Mouse (Mus musculus): ENCODE results near the gene Lgals9. TPM values are rescaled to one million over a fixed set of nuclear protein-coding genes. Genes with fewer than 3 reads are reported as not detected.

The Lgals9 gene
- total RNA-seq (2021) = 10 to 100 TPM; 18.7 to 19.8 TPM
- long read RNA-seq, experiment 1, transcript Lgals9-202 (10 exons, 1,520 nt) = major isoform, 7 of 10 reads
- long read RNA-seq, experiment 1, partial matches to known transcripts = 2 of 10 reads
- long read RNA-seq, experiment 1, other reads (novel, unspliced or antisense) = 1 of 10 reads
- long read RNA-seq, experiment 2, transcript Lgals9-202 (10 exons, 1,520 nt) = major isoform, 12 of 13 reads
- long read RNA-seq, experiment 2, partial matches to known transcripts = 1 of 13 reads
- long read RNA-seq, experiment 2, other reads (novel, unspliced or antisense) = 0 of 13 reads

DNA sequence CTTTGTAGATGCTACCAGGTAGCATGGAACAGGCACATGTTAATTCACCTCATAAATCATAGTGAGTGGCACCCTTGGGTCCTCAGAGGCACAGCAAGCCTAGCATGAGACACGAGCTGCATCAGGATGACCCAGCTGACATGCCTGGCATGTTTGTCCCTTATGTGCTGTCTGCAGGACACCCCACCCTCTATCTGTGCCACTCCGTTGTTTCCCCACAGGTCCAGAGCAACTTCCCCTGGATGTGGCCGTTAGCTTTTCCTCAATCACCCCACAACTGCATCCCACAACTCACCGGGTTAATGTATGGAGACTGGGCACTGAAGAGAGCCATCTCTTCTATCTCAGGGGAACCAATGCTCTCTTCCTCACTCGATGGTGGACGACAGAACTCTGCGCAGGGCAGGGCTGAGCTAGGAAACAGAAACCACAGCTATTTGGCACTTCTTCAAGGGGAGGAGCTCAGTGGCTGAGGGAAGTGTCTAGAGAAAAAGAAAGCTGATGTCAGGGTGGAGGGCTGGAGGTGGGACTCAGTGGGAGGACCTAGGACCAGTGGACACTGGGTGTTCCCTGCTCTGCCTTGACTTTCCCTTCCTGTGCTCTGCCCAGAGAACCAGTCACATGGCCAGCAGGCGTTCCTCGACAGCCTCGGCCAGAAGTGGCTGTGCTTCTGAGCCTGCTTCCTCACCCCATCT, at the start of gene Lgals9:
Lgals9 (minus strand) TSS at position 464 of the 695 bp plus-strand sequence.
- intact Hi-C loops (cut with DNase I; ENCODE audit: low total_unique reads) = no loop called here
- peak; percentile 77 for DNase-seq

DNA sequence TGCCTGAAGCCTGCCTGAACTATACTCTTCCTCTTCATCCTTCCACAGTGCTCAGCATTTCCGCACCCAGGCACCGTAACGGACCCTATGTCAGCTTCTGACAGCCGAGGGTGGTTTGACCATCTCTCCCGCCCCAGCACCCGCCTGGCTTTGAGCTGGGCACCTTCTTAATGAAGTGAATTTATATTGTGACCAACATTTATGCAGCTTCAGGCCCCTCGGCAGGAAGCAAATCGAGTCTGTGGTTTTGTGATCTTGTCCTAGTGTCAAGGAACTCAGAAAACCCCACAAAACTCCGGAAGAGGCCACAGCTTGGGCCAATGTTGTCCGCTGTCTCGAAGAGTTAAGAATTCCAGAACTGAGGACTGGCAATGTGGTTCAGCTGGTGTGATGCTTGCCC, 48.9 kb upstream of the Lgals9 start:
- intact Hi-C loops (cut with DNase I; ENCODE audit: low total_unique reads) = loop anchor here (5.0 kb wide), 2 partner anchors 79 to 179 kb away; no protein-coding TSS in a partner anchor
- DNase-seq = no peak

DNA sequence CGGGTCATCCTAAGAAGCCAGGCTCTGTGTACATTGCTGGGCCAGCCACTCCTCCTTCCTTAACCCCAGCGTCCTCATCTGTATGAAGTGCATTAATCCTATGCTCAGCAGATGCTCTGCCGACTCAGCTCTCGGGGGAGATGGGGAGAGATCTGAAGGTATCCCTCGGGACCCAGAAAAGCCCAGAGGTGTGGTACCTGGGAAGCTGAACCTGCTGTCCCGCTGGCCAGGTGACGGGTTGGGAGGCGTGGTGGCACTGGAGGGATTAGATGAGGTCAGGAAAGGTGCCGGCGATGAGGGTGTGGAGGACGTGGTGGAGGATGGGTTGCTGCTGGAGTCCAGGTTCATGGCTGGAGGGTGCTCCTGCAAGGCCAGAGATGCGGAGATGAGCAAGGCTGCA, 48.3 kb upstream of the Lgals9 start:
- intact Hi-C loops (cut with DNase I; ENCODE audit: low total_unique reads) = loop anchor here (5.0 kb wide), 2 partner anchors 79 to 179 kb away; no protein-coding TSS in a partner anchor

DNA sequence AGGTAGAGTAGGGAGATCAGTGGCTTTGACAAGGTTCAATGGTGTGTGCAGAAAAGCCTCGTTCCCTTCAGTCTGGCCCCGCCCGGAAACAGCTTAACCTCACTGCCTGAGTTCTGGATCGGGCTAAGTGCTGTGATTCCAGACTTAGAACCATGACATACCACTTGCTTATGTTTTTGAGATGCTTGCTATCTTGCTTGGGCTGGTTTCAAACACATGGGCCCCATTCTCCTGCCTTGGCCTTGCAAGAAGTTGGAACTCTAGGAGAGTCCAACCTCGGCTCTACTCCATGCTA, 46.7 kb upstream of the Lgals9 start:
- DNase-seq = no peak
- intact Hi-C loops (cut with DNase I; ENCODE audit: low total_unique reads) = loop anchor here (5.0 kb wide), 2 partner anchors 81 to 181 kb away; no protein-coding TSS in a partner anchor

More for the DNA sequence above, 48.3 kb upstream of the Lgals9 start:
- no peak for DNase-seq

DNA sequence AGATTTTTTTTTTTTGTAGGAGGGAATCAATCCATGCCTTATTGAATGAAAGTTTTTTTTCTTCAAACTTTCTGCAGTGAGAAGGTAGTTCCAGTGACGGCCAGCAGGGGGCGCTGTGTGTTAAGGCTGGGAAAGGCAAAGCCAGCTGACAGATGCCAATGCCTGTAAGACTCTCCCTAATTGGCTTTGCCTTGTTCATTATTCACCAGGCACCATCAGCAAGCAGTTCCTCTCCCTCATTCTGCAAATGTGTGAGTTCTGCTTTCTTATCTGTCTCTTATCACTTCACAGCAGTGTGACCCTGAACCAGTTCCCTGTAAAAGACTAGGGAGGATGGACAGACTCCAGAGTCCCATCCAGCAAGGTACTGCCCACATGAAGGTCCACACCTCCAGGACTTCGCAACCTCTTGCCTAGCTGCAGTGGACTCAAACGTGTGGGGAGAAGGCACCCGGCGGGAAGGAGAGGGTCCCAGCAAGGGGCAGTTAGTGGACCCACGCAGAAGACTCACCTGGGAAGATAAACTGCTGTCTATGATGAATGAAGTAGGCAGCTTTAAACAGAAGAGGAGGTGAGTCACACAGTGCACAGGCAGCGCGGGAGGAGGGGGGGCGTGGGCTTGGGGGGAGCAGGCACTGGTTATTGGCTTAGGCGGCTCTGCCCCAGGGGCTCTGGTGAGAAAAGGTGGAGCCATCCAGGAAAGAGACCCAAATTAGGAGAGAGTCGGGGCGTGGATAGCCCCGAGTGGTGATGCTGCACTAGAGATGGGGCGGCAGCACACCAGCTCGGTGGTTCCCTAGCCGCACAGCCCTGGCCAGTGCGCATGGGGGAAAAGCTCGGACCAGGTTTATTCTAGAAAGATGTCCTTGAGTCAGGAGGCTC, 46.1 kb upstream of the Lgals9 start:
- peak; percentile 87 for DNase-seq
- intact Hi-C loops (cut with DNase I; ENCODE audit: low total_unique reads) = loop anchor here (5.0 kb wide), 2 partner anchors 81 to 181 kb away; no protein-coding TSS in a partner anchor

DNA sequence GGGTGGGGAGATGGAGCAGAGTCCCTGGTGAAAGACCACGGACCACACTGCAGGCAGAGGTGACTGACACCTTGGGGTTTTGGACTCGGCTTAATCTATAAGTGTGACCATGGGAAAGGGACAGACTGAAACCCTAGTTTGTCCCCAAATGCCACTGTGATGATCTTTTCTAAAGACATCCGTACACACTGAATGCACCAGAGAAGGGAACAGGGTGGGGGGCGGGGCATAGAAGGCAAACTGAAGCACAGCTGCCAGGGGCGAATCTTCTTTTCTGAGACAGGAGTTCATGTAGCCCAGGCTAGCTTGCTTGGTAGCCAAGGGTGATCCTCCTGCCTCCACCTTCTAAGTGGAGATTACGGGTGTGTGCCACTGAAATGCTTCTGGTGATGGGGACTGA, 39.0 kb upstream of the Lgals9 start:
- DNase-seq = no peak
- intact Hi-C loops (cut with DNase I; ENCODE audit: low total_unique reads) = no loop called here

DNA sequence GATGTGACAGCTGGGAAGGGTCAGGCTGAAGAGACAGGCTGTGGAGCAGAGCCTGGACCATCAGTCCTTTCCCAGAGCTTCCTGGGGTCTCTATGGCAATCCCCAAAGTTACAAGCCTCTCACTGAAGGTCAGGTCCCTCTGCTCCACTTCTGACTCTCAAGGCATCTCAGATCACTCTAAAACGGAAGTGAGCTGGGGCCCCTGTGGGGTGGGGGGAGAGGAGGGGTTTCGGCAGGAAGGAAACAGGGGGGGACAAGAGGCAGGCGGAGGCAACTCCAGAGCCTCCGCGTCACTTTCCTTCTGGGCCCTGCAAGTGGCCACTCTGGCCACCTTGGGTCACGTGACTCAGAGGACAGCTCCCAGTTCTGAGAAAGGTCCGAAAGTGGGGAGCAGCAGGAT, 38.6 kb upstream of the Lgals9 start:
- intact Hi-C loops (cut with DNase I; ENCODE audit: low total_unique reads) = no loop called here
- DNase-seq = no peak

DNA sequence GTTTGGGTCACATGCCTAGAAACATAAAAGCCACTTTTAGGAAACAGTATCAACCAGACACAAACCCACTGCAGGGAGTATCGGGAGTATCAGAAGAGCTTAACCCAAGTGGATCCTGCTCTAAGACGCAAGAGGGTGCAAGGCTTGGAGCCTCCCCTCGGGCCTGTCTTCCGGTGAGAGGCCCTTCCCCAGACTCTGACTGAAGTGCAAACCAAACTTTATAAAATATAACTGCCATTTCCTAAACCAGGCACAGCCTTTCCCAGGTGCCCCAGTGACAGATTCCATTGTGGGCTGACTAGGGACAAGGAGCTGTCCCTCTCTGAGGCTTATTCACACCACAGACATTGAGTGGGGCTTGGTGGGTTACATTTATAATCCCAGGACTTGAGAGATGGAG, 38.1 kb upstream of the Lgals9 start:
- intact Hi-C loops (cut with DNase I; ENCODE audit: low total_unique reads) = no loop called here
- no peak for DNase-seq

DNA sequence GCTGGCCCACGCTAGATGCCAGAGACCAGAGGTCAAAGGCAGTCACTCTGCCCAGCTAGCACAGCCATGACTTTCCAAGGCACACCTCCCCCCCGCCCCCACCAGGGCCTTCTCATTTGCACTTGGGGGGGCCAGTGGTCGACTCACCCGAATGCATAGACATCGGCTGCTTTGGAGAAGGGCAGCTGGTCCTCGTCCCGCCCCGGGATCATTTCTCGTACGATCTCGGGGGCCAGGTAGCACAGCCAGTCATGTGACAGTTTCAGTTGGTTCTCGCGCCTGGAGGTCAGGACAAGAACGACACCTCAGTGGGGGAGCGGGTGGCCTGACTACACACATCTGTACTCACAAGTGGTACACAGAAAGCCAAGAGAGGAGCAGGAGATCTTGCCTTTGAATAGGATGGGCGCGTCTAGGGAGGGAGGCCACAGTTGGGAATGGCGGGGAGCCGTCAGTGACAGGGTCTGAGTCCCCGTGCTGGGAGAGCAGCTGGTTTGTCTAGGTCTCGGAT, 35.8 kb upstream of the Lgals9 start:
- intact Hi-C loops (cut with DNase I; ENCODE audit: low total_unique reads) = no loop called here

DNA sequence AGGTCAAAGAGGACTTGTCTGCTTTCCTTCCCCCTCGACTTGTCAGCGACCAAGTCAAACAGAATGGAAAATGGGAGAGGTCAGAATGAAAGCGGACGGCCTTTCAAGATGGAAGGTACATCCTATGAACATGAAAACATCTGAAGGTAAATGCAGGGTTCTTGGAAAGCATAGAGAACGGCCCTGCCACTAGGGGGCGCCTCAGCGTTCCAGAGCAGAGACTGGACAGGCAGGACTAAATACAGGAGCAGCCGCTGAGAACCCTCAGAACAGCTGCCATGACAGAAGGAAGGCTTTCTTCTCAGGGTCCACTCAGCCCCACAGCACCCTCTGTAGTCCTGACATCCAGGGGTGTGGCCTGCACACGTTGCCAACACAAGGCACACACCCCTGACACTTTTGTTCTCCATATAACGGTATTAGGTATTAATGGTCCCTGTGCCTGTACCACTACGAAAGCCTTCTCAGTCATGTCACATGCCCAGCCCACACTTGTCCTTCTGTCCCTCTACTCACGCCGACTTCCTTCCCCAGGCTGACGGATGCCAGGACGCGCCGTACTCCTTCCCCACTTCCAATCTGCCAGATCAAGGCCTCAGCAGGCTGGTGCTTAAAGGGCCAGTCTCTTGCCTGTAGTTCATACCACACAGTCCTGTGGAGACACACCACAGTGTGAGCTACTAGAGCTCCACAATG, 35.2 kb upstream of the Lgals9 start:
- peak; percentile 57 for DNase-seq
- intact Hi-C loops (cut with DNase I; ENCODE audit: low total_unique reads) = loop anchor here (5.0 kb wide), 1 partner anchor 53 kb away; no protein-coding TSS in a partner anchor

More for the DNA sequence above, 35.8 kb upstream of the Lgals9 start:
- no peak for DNase-seq

DNA sequence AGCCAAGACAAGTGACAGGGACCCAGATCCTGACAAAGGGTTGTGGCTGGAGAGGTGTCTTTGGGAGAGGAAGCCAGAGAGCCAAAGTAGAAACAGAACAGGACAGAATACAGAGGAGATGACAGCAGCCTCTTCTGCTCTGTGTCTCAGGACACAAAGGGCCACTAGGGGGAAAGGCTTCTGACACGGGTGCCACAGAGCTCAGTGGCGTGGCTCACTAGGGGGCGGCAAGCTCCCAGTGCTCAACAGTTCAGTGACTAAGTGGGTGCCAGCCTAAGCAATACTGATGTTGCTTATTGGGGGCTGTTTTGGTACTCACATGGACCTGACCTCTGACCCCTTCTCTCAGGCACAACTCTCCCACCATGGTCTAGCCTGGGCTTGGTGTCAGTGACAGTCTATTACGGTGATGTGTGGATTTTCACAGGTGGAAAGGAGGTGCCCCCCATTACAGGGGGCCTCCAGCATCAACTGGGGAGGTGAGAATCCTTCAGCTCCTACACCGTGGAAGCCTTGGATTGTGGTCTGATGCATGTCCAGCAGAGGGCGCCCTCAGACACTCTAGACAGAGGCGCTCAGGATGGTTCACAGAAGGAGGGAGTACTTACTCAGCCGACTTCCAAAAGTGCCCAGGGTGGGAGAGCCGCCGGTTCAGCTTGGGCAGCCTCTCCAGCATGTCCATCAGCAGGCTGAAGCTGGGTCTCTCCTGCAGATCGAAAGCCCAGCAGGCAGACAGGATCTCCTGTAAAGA, 34.4 kb upstream of the Lgals9 start:
- intact Hi-C loops (cut with DNase I; ENCODE audit: low total_unique reads) = loop anchor here (5.0 kb wide), 1 partner anchor 52 kb away; no protein-coding TSS in a partner anchor
- peak; percentile 72 for DNase-seq

DNA sequence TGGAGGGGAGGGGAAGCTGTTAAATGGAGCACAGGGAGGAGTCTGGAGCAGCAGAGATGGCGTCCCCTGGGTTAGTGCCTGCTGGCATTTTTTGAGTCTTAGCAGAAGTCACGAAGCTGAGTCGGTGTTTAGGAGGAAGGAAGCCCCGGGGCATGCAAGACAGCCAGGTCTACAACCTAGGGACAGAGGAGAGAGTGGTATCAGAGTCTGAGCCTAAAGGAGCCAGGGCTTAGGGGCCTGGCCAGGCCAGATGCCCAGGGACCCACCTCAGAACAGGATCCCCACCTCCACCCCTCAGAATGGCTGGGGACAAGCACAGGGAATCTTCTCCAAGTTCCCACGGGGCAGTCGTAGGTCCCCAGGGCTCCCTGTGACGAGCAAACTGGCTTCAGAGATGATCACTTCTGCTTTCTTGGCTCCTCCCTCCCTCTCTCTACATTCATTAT, 32.4 kb upstream of the Lgals9 start:
- intact Hi-C loops (cut with DNase I; ENCODE audit: low total_unique reads) = loop anchor here (5.0 kb wide), 1 partner anchor 50 kb away; no protein-coding TSS in a partner anchor
- no peak for DNase-seq

DNA sequence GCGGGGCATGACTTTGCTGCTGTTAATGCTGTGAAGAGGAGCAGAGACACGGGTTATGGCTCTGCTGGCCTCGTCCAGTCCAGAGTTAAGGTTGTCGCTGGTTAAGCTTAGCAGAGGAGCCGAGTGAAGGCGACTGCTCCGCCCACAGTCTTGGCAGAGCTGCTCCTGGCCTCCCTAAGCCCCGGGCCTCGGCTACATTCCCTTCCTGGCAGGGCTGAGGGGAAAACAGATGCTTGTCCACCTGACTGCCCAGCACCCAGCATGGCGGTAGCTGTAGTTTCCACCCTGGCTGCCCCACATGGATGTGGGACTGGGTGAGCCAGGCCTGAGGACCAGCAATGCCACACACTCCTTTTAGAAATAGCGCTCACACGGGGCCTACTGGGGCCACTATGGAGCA, 31.5 kb upstream of the Lgals9 start:
- intact Hi-C loops (cut with DNase I; ENCODE audit: low total_unique reads) = loop anchor here (5.0 kb wide), 1 partner anchor 49 kb away; no protein-coding TSS in a partner anchor
- peak; percentile 73 for DNase-seq

DNA sequence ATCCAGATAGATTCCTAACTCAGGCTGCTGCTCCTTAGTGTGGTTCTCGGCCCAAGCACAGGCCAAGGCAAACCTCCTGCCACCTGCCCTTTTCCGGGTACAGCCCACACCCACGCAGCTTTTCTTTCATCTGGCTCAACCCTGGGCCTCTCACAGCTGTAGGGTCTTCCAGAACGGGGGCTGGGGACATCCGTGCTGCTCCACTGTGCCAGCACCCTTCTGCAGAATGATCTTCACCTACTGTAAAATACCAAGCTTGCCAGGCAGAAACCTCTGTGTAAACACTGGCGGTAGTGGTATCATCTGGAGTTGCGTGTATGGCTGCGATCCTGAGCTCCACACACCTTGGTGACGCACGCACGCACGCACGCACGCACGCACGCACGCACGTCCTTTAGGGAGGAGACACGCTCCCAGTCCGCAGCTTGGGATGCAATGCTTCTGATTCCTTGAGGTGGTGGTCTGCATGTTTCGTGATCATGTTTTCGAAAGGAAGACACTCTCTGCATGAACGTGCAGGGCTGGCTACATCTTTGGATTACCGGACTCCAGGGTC, 31.0 kb upstream of the Lgals9 start:
- no peak for DNase-seq
- intact Hi-C loops (cut with DNase I; ENCODE audit: low total_unique reads) = loop anchor here (5.0 kb wide), 1 partner anchor 48 kb away; no protein-coding TSS in a partner anchor

DNA sequence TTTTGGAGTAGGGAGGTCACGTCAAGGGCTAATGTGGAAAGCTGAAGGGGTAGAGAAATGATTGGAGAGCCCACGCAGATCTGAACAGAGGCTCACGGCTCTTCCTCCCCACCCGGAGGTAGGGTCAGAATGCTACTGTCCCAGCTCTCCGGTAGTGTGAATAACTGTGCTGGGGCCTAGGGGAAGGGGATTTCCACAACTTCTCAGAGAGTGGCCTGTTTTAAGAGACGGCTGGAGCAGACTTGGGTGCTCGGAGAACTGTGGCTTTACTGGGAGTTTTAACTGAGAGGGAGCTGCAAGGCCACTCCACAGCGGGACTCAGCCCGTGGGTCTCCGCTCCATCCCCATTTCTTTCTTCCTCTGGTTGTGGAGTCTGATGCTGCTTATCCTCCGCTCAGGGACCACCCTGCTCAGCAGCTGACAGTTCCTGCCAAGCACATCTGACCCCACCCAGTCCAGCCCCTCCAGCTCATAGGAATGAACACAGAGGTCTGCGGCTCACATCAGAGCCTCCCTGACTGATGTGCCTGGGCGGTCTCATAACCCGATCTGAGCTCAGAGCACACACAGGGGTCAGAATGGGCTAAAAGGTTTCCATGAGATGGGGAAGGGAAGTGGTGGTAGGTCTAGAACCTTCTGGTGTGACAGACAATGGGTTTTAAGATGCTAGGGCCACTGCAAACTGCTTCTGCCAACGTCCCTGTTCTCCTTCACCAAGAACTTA, 30.0 kb upstream of the Lgals9 start:
- intact Hi-C loops (cut with DNase I; ENCODE audit: low total_unique reads) = loop anchor here (5.0 kb wide), 1 partner anchor 47 kb away; no protein-coding TSS in a partner anchor
- DNase-seq = no peak

DNA sequence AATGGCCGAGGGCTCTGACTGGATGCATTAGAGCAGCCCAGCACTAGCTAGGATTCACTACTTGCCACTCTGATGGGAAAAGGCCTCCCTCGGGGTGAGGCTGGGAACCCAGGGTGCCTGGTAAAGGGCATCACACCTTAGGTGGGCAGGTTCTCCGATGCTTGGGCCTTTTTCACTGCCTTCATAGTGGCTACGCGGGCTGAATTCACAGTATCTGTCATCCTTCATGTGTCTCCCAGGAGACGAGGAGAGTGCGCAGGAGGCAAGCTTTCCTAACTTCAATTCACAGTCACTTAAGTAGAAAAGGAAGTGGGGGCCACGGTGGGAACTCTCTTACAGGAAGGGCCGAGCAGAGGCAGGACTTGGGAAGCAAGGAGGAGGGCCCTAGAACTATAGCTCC, 29.1 kb upstream of the Lgals9 start:
- no peak for DNase-seq
- intact Hi-C loops (cut with DNase I; ENCODE audit: low total_unique reads) = no loop called here

DNA sequence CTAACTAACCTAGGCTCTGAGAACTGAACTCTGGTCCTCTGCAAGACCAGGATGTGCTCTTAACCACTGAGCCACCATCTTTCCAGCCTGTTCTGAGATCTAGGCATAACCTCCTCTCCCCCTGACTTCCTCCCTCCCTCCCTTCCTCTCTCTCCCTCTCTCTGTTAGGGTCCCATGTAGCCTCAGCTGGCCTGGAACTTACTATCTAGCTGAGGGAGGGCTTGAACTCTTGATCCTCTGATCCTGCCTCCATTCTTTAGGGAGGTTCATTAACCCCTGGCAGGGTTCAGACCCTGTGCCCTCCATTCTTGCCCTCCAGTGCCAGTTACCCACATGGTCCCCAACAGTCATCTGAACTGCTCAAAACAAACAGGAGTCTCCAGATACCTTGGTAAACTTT, 28.3 kb upstream of the Lgals9 start:
- DNase-seq = no peak
- intact Hi-C loops (cut with DNase I; ENCODE audit: low total_unique reads) = no loop called here
